Mouse (Mus musculus): ENCODE measurements at regions not wholly inside any gene's neighbourhood (a gene's known extent, or its start where the extent isn't known, plus 50 kb on each side); places are given as distances from the start of the nearest gene placed in this dataset.

GRCm38 (mm10) chrX:23499320-23499719 is 134.4 kb upstream of the Klhl13 start:
- no peak for DNase-seq

DNA sequence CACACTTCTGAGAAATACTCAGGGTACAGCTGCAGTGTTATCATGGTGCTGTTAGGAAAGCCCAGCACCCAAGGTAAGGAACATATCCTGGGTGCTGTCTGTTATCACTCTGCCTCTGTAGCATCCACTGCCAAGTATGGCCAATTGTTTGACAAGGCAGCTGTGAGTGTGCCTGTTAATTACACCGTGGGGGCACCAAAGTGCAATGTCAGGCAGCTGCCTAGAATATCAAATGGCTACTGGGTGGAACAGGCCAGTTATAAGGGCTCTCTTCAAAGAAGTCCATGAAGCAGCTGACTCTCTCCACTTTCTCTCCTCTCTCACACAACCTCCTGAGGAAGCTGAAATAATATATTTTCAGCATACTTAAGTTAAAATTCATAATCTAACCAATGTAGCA is 130.3 kb upstream of the Klhl13 start:
- no peak for DNase-seq

- no peak for DNase-seq
Observed at GRCm38 (mm10) chrX:23476868-23477267, 112.0 kb upstream of the Klhl13 start.

DNA sequence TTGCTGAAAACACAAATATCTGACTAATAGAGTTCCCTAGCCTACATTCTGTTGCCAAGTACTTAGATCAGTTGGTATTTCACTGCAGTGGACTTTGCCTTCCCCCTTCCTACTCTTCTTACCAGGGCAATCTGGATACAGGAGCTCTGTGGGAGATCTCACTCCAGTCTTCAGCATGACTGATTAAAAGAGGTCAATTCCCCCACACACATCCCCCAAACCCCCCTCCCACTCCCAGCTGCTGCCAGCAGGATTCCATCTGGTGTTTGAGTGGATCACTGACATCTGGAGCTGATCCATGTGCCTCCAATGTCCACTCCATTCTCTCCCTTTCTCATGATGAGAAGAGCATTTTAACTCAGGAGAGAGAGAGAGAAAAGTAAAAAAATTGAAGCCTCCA is 101.1 kb upstream of the Klhl13 start:
- DNase-seq = peak; percentile 0 to 2

- DNase-seq = no peak
Observed at GRCm38 (mm10) chrX:23453616-23454015, 88.7 kb upstream of the Klhl13 start.

DNA sequence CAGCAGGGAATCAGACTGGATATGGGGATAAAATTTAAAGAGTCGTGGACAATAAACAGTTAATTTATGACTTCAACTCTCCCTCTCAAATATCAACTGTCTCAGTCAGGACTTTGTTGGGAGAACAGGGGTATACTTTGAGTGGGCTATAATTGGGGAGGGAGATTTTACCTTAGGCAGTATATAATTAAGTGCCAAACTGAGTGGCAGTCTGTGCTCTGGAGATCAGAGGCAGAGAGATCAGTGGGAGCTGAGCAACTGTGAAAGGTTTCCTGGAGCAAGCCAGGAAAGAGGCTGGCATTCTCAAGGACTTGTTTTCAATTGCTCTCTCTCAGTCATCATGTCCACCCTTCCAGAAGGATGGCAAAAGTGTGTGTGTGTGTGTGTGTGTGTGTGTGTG is 57.9 kb upstream of the Klhl13 start:
- no peak for DNase-seq

GRCm38 (mm10) chrX:23417525-23417924 is 52.6 kb upstream of the Klhl13 start:
- no peak for DNase-seq

Data from cerebellum, postnatal 14 days (tissue).